Mouse (Mus musculus) heart, adult 2 months (tissue): ENCODE data around the gene Tle6.

ENCODE experiments used
- CTCF ChIP-seq: fragments of 200-600 bp; IDR thresholded peaks from 2 replicates; pipeline ENCODE4 v1.8.1; 2022; ENCODE audit warnings: antibody characterized with exemption, mild to moderate bottlenecking, moderate library complexity
- POLR2A ChIP-seq: fragments of 200-500 bp; IDR thresholded peaks from 2 replicates; pipeline ENCODE4 v1.6.1; 2011; ENCODE audit warnings: mild to moderate bottlenecking, low read depth, low read length, control low read depth; ENCODE audit not compliant: insufficient read depth

GRCm38 (mm10) chr10:81546332-81546731, 54.5 kb downstream of the Tle6 start:
- no peak for TF ChIP-seq CTCF
- no peak for TF ChIP-seq POLR2A
